Mouse (Mus musculus) liver, embryonic 14.5 days (tissue): ENCODE results near the gene Ect2. TPM values are rescaled to one million over a fixed set of nuclear protein-coding genes. Genes with fewer than 3 reads are reported as not detected.

Experiments used
- ATAC-seq: fragments of 200-750 bp; cut with Nextera tagmentation; 2 replicates; pipeline ENCODE4 v1.8.0; 2017; ENCODE audit warnings: moderate number of reproducible peaks, mild to moderate bottlenecking, moderate library complexity; ENCODE audit not compliant: insufficient read depth
- DNase-seq, 3 experiments: peaks; one replicate each; pipeline ENCODE4 v3.0.0-alpha.2; 2012 to 2013; ENCODE audit warnings: low read depth in 3 of 3, low spot score in 3 of 3
- H3K27ac ChIP-seq: fragments of 300-500 bp; sonication (generic); 2 replicates; pipeline ENCODE4 v1.5.1; 2014; ENCODE audit warnings: moderate library complexity, mild to moderate bottlenecking, control low read depth, inconsistent platforms
- H3K27me3 ChIP-seq: fragments of 300-500 bp; sonication (generic); 2 replicates; pipeline ENCODE4 v1.6.1; 2014; ENCODE audit warnings: mild to moderate bottlenecking, low read length, moderate library complexity; ENCODE audit not compliant: control insufficient read depth, insufficient read depth
- H3K36me3 ChIP-seq: fragments of 300-500 bp; sonication (generic); replicated peaks from 2 replicates; pipeline ENCODE4 v1.6.1; 2014; ENCODE audit warnings: low read depth; ENCODE audit not compliant: control insufficient read depth, insufficient read depth
- H3K4me1 ChIP-seq, 2 experiments: fragments of 200-500 bp in 1 of 2; fragments of 300-500 bp in 1 of 2; sonication (generic) in 1 of 2; replicated peaks; 2 replicates each; pipeline ENCODE4 v1.6.1; 2012 to 2014; ENCODE audit warnings: antibody characterized with exemption in 1 of 2, inconsistent platforms in 1 of 2, low read length in 1 of 2; ENCODE audit not compliant: control insufficient read depth in 2 of 2, insufficient read depth in 2 of 2
- H3K4me2 ChIP-seq: fragments of 300-500 bp; sonication (generic); 2 replicates; pipeline ENCODE4 v1.6.1; 2014; ENCODE audit warnings: low read depth, mild to moderate bottlenecking, control low read depth, moderate library complexity
- H3K4me3 ChIP-seq, 2 experiments: fragments of 200-500 bp in 1 of 2; fragments of 300-500 bp in 1 of 2; sonication (generic) in 1 of 2; 2 replicates each; pipeline ENCODE4 v1.5.1; 2012 to 2014; ENCODE audit warnings: low read depth in 2 of 2, low read length in 2 of 2, mild to moderate bottlenecking in 2 of 2, control low read depth in 1 of 2, inconsistent platforms in 1 of 2, moderate library complexity in 1 of 2; ENCODE audit not compliant: insufficient read depth in 1 of 2
- H3K9ac ChIP-seq: fragments of 300-500 bp; sonication (generic); replicated peaks from 2 replicates; pipeline ENCODE4 v1.6.1; 2014; ENCODE audit warnings: mild to moderate bottlenecking, control low read depth, moderate library complexity
- H3K9me3 ChIP-seq: fragments of 300-500 bp; sonication (generic); 2 replicates; pipeline ENCODE4 v1.6.1; 2016; ENCODE audit warnings: low read length, mixed read lengths; ENCODE audit not compliant: control insufficient read depth
- CTCF ChIP-seq: IDR thresholded peaks from 2 replicates; pipeline ENCODE4 v1.5.1; 2016; ENCODE audit warnings: antibody characterized with exemption, low read depth, control low read depth
- EP300 ChIP-seq: IDR thresholded peaks from 2 replicates; pipeline ENCODE4 v1.6.1; 2016; ENCODE audit warnings: antibody characterized with exemption, low read depth
- WGBS: fragments of 180-500 bp; shearing (Covaris S2); extraction: QIAGEN DNeasy Blood & Tissue Kit; methylation state at CpG from one replicate; pipeline ENCODE4 v1.1.7; 2014; ENCODE audit not compliant: insufficient replicate concordance; 5-methylcytosine and 5-hydroxymethylcytosine counted together
- polyA plus RNA-seq, 2 experiments: library from polyadenylated mRNA; depleted of rRNA in 1 of 2; stranded (reverse) in 1 of 2; unstranded in 1 of 2; fragments of >200 nt; fragmentation: Nextera tagmentation in 1 of 2; extraction: Ambion mirVana in 1 of 2; gene quantifications; 2 replicates each; pipeline versions ENCODE4 v1.2.1 to v1.2.3; 2012 to 2014

Gene Ect2
- polyA plus RNA-seq, 2 experiments: 15.9 to 37.2 TPM

GRCm38 (mm10) chr3:27098633-27099032 is 55.0 kb downstream of the Ect2 start:
- H3K4me2 ChIP-seq: no peak overlapping the region
- H3K27ac ChIP-seq: no peak overlapping the region
- no peak overlapping the region for H3K4me3 ChIP-seq
- WGBS: 85% methylated on average over 6 of the region's 6 CpGs
- DNase-seq: no peak
- peaks cover 47% of the 10 kb centered on the region for H3K36me3 ChIP-seq
- H3K9me3 ChIP-seq: no peaks in the 10 kb centered on the region
- H3K9ac ChIP-seq: no peak overlapping the region
- no peaks in the 10 kb centered on the region for H3K27me3 ChIP-seq
- no peaks in the 10 kb centered on the region for H3K4me1 ChIP-seq
- ATAC-seq: no peak
- TF ChIP-seq CTCF (no peak), EP300 (no peak)

- Histone ChIP-seq H3K9ac (no peak overlapping the region), H3K4me2 (no peak overlapping the region), H3K27me3 (no peaks in the 10 kb centered on the region), H3K4me3 (no peak overlapping the region), H3K27ac (no peak overlapping the region), H3K36me3 (peaks cover 13% of the 10 kb centered on the region), H3K9me3 (no peaks in the 10 kb centered on the region), H3K4me1 (no peaks in the 10 kb centered on the region)
- no peak for ATAC-seq
- 90% methylated on average over 6 of the region's 6 CpGs for WGBS
- no peak for TF ChIP-seq EP300
- no peak for TF ChIP-seq CTCF
- DNase-seq: no peak
Measured at GRCm38 (mm10) chr3:27086221-27086620, 67.5 kb downstream of the Ect2 start.

- no peaks in the 10 kb centered on the region for H3K36me3 ChIP-seq
- H3K9ac ChIP-seq: no peak overlapping the region
- DNase-seq: no peak
- no peak overlapping the region for H3K27ac ChIP-seq
- no peaks in the 10 kb centered on the region for H3K4me1 ChIP-seq
- no peak overlapping the region for H3K4me3 ChIP-seq
- no peak for ATAC-seq
- no peak for TF ChIP-seq EP300
- TF ChIP-seq CTCF: no peak
- no peaks in the 10 kb centered on the region for H3K27me3 ChIP-seq
- no peaks in the 10 kb centered on the region for H3K9me3 ChIP-seq
- no peak overlapping the region for H3K4me2 ChIP-seq
- WGBS: 81% methylated on average over 13 of the region's 13 CpGs
Measured at GRCm38 (mm10) chr3:27081229-27082060, 72.2 kb downstream of the Ect2 start.

- H3K4me1 ChIP-seq: no peaks in the 10 kb centered on the region
- H3K4me3 ChIP-seq: no peak overlapping the region
- no peak overlapping the region for H3K27ac ChIP-seq
- TF ChIP-seq EP300: no peak
- no peak for TF ChIP-seq CTCF
- H3K9ac ChIP-seq: no peak overlapping the region
- H3K4me2 ChIP-seq: no peak overlapping the region
- WGBS: 68% methylated on average over 7 of the region's 7 CpGs
- no peak for DNase-seq
- H3K9me3 ChIP-seq: no peaks in the 10 kb centered on the region
- H3K27me3 ChIP-seq: no peaks in the 10 kb centered on the region
- ATAC-seq: no peak
- no peaks in the 10 kb centered on the region for H3K36me3 ChIP-seq
Measured at GRCm38 (mm10) chr3:27080061-27080770, 73.5 kb downstream of the Ect2 start.

GRCm38 (mm10) chr3:27073884-27074283 is 79.8 kb downstream of the Ect2 start:
- DNase-seq: peak; percentile 7 to 25 (median 13)
- Histone ChIP-seq H3K36me3 (no peaks in the 10 kb centered on the region), H3K27me3 (no peaks in the 10 kb centered on the region), H3K4me3 (no peak overlapping the region), H3K4me2 (no peak overlapping the region), H3K4me1 (no peaks in the 10 kb centered on the region; a peak in 1 of 4 replicates), H3K9ac (no peak overlapping the region), H3K27ac (no peak overlapping the region), H3K9me3 (no peaks in the 10 kb centered on the region)
- 10% methylated on average over 2 of the region's 2 CpGs for WGBS
- peak; percentile 55; the same call in 1 of the 2 replicates for ATAC-seq
- TF ChIP-seq CTCF (no peak), EP300 (0 out of 2 replicates have a peak, but pooled peaks have one; percentile 28)
